Mouse (Mus musculus) adrenal gland, adult 8-10 months (tissue): ENCODE data around the gene Gabarapl1. TPM values are rescaled to one million over a fixed set of nuclear protein-coding genes. Genes with fewer than 3 reads are reported as not detected.
A peak's percentile ranks its signal among the peaks of the same experiment; 100 is the strongest.
"Not testable (repeated sequence)": the region's sequence is repeated elsewhere in the genome, so short reads cannot be mapped to it uniquely, and the experiment has no call there.

ENCODE experiments used
- DNase-seq: peaks from one replicate; pipeline ENCODE4 v3.0.0; 2022
- total RNA-seq, 4 experiments: library from RNA; stranded (reverse); gene quantifications; 2 replicates each; pipeline ENCODE4 v1.2.4; 2022

Gabarapl1 gene
- 100 to 1,000 TPM; 264 to 374 (median 322) TPM for total RNA-seq

- peak; percentile 82 for DNase-seq
Measured at GRCm38 (mm10) chr6:129532942-129533860, at the start of gene Gabarapl1. TSS of gene Gabarapl1 (plus strand) at chr6:129533160.

GRCm38 (mm10) chr6:129494924-129495323 is 38.0 kb upstream of the Gabarapl1 start:
- DNase-seq: no peak

- no peak for DNase-seq
Measured at GRCm38 (mm10) chr6:129497345-129498218, 35.4 kb upstream of the Gabarapl1 start.

- DNase-seq: not testable (repeated sequence)
Measured at GRCm38 (mm10) chr6:129499516-129499915, 33.4 kb upstream of the Gabarapl1 start.

- no peak for DNase-seq
Measured at GRCm38 (mm10) chr6:129503471-129503870, 29.5 kb upstream of the Gabarapl1 start.

- no peak for DNase-seq
Measured at GRCm38 (mm10) chr6:129507024-129507423, 25.9 kb upstream of the Gabarapl1 start, which contains the start of gene Olr1. TSS of gene Olr1 (minus strand) at chr6:129507165.

- no peak for DNase-seq
Measured at GRCm38 (mm10) chr6:129510120-129510911, 22.6 kb upstream of the Gabarapl1 start.

GRCm38 (mm10) chr6:129512367-129512766 is 20.6 kb upstream of the Gabarapl1 start, which contains the start of gene Tmem52b:
TSS of gene Tmem52b (plus strand) at chr6:129512555.
- no peak for DNase-seq

GRCm38 (mm10) chr6:129512868-129513267 is 20.1 kb upstream of the Gabarapl1 start:
- no peak for DNase-seq

- no peak for DNase-seq
Measured at GRCm38 (mm10) chr6:129513409-129513808, 19.6 kb upstream of the Gabarapl1 start.

GRCm38 (mm10) chr6:129514376-129514775 is 18.6 kb upstream of the Gabarapl1 start:
- no peak for DNase-seq

- DNase-seq: no peak
Measured at GRCm38 (mm10) chr6:129515068-129515467, 17.9 kb upstream of the Gabarapl1 start.

- DNase-seq: no peak
Measured at GRCm38 (mm10) chr6:129516388-129516787, 16.6 kb upstream of the Gabarapl1 start.

- DNase-seq: no peak
Measured at GRCm38 (mm10) chr6:129517752-129518408, 15.1 kb upstream of the Gabarapl1 start.

- DNase-seq: no peak
Measured at GRCm38 (mm10) chr6:129526069-129526468, 6.9 kb upstream of the Gabarapl1 start.

GRCm38 (mm10) chr6:129527416-129527815 is 5.5 kb upstream of the Gabarapl1 start:
- no peak for DNase-seq

- DNase-seq: no peak
Measured at GRCm38 (mm10) chr6:129529605-129530004, 3.4 kb upstream of the Gabarapl1 start.

GRCm38 (mm10) chr6:129530261-129530660 is 2.7 kb upstream of the Gabarapl1 start:
- DNase-seq: no peak

- peak; percentile 79 for DNase-seq
Measured at GRCm38 (mm10) chr6:129532556-129532941, 411 bp upstream of the Gabarapl1 start.

GRCm38 (mm10) chr6:129534057-129534456 is 1.1 kb downstream of the Gabarapl1 start:
- DNase-seq: no peak

- DNase-seq: no peak
Measured at GRCm38 (mm10) chr6:129534627-129535190, 1.7 kb downstream of the Gabarapl1 start.
